Mouse (Mus musculus) urinary bladder, postnatal 10 days (tissue): ENCODE data around the gene Tnfrsf8.
"Not testable (repeated sequence)": the region's sequence is repeated elsewhere in the genome, so short reads cannot be mapped to it uniquely, and the experiment has no call there.

Experiments
- DNase-seq: peaks from one replicate; pipeline ENCODE4 v3.0.0; 2022; ENCODE audit warnings: low spot score

Tnfrsf8 gene

GRCm38 (mm10) chr4:145314836-145315467, at the start of gene Tnfrsf8:
TSS of gene Tnfrsf8 (minus strand) at chr4:145315164.
- DNase-seq: no peak

- DNase-seq: not testable (repeated sequence)
These were observed 46.7 kb upstream of the Tnfrsf8 start for GRCm38 (mm10) chr4:145361635-145362034.

GRCm38 (mm10) chr4:145361065-145361464, 46.1 kb upstream of the Tnfrsf8 start:
- DNase-seq: no peak

GRCm38 (mm10) chr4:145360567-145360966, 45.6 kb upstream of the Tnfrsf8 start:
- DNase-seq: no peak

- DNase-seq: no peak
These were observed 41.3 kb upstream of the Tnfrsf8 start for GRCm38 (mm10) chr4:145356234-145356633.

- no peak for DNase-seq
These were observed 38.9 kb upstream of the Tnfrsf8 start for GRCm38 (mm10) chr4:145353855-145354254.

GRCm38 (mm10) chr4:145344948-145345347, 30.0 kb upstream of the Tnfrsf8 start:
- DNase-seq: no peak

GRCm38 (mm10) chr4:145341879-145342809, 27.2 kb upstream of the Tnfrsf8 start:
- DNase-seq: no peak

- no peak for DNase-seq
These were observed 23.2 kb upstream of the Tnfrsf8 start for GRCm38 (mm10) chr4:145337906-145338858.

GRCm38 (mm10) chr4:145336587-145336986, 21.6 kb upstream of the Tnfrsf8 start:
- DNase-seq: no peak

- DNase-seq: no peak
These were observed 21.1 kb upstream of the Tnfrsf8 start for GRCm38 (mm10) chr4:145336019-145336418.

GRCm38 (mm10) chr4:145323631-145324030, 8.7 kb upstream of the Tnfrsf8 start:
- DNase-seq: no peak

- DNase-seq: no peak
These were observed 8.1 kb upstream of the Tnfrsf8 start for GRCm38 (mm10) chr4:145322995-145323627.

GRCm38 (mm10) chr4:145322211-145322610, 7.2 kb upstream of the Tnfrsf8 start:
- DNase-seq: no peak

- DNase-seq: no peak
These were observed 5.7 kb upstream of the Tnfrsf8 start for GRCm38 (mm10) chr4:145320624-145321023.

GRCm38 (mm10) chr4:145319274-145320226, 4.6 kb upstream of the Tnfrsf8 start:
- no peak for DNase-seq

- DNase-seq: no peak
These were observed 1.7 kb upstream of the Tnfrsf8 start for GRCm38 (mm10) chr4:145316708-145317107.

- no peak for DNase-seq
These were observed 998 bp downstream of the Tnfrsf8 start for GRCm38 (mm10) chr4:145313966-145314365.

- DNase-seq: no peak
These were observed 1.7 kb downstream of the Tnfrsf8 start for GRCm38 (mm10) chr4:145313256-145313655.

GRCm38 (mm10) chr4:145312530-145312929, 2.4 kb downstream of the Tnfrsf8 start:
- DNase-seq: no peak
